Mouse (Mus musculus): ENCODE results near the gene Gm14410. TPM values are rescaled to one million over a fixed set of nuclear protein-coding genes. Genes with fewer than 3 reads are reported as not detected.

The Gm14410 gene
- 32.5 and 42.4 TPM in 2 replicates for polyA plus RNA-seq (2021; fragmentation: Nextera tagmentation)
- long read RNA-seq, experiment 1, transcript Gm14410-201 (4 exons, 912 nt) = major isoform, 24 of 43 reads
- long read RNA-seq, experiment 1, partial matches to known transcripts = 9 of 43 reads
- long read RNA-seq, experiment 1, other reads (novel, unspliced or antisense) = 10 of 43 reads
- long read RNA-seq, experiment 2, transcript Gm14410-201 (4 exons, 912 nt) = major isoform, 61 of 98 reads
- long read RNA-seq, experiment 2, partial matches to known transcripts = 16 of 98 reads
- long read RNA-seq, experiment 2, other reads (novel, unspliced or antisense) = 21 of 98 reads

GRCm38 (mm10) chr2:177206341-177206740, at the start of gene Gm14410:
Gene Gm14410 (minus strand): TSS chr2:177206421.

Other genes starting within 250 kb of the Gm14410 start
- gene Gm14419, start 205.5 kb downstream of the Gm14410 start, polyA plus RNA-seq (2021; fragmentation: Nextera tagmentation) = 29.8 and 35.5 TPM in 2 replicates
- not detected in 2 replicates for gene Gm14401, start 132.1 kb downstream of the Gm14410 start, polyA plus RNA-seq (2021; fragmentation: Nextera tagmentation)
- gene Gm14409, start 60.6 kb upstream of the Gm14410 start, polyA plus RNA-seq (2021; fragmentation: Nextera tagmentation) = not detected in 2 replicates
- 0.40 and 0.44 TPM in 2 replicates for gene Gm14412, start 117.9 kb upstream of the Gm14410 start, polyA plus RNA-seq (2021; fragmentation: Nextera tagmentation)
- gene Gm14418, start 191.9 kb upstream of the Gm14410 start, polyA plus RNA-seq (2021; fragmentation: Nextera tagmentation) = 10.4 and 11.9 TPM in 2 replicates

All from layer of hippocampus, adult 6 months (tissue).